Comparison of ENCODE assay signal across 8 mouse cellular contexts in the genomic region with DNA sequence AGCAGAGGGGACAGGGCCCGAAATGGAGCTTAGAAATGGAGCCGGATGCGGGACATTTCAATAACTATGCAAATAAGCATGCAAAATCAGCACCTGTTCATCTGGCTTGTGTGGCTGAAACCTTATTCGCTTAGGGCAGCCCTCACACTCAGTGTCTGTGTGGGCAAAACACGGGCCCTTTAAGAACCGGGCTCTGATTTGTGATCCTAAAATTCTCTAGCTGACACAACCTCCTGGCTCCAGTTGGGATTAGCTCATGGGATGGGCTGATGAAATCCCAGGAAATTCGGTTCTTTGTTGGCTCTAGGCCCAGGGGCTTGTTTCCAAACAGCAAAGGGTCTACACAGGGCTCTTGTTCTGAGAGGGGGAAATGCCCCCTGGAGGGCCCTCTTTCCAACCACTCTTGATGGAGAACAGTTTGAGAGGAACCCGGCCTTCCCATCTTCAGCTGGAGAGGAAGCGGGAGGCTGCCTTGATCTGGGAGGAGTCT. TPM values are rescaled to one million over a fixed set of nuclear protein-coding genes. Genes with fewer than 3 reads are reported as not detected.
A peak's percentile ranks its signal among the peaks of the same experiment; 100 is the strongest.
DNase-seq lines count a peak whose midpoint lies in the region; ATAC-seq and TF ChIP-seq lines count a peak whose summit lies in the region.

No protein-coding gene starts in this region.

- DNase-seq in kidney, adult 2 months: peak; percentile 49
- DNase-seq in kidney, adult 18-20 months: no peak
- peak; percentile 73 for DNase-seq in brain, embryonic 14.5 days (ENCODE audit: low read depth)
- peak; percentile 75 to 77 for DNase-seq in gastrocnemius, adult 8-10 months (ENCODE audit: low spot score in 2 of 2)
- DNase-seq in left cerebral cortex, postnatal 14 days (ENCODE audit: low spot score in 2 of 2): no peak
- no peak for DNase-seq in layer of hippocampus, adult 18-20 months (ENCODE audit: low spot score in 2 of 2)

- no peaks in the 10 kb centered on the region for H3K9me3 ChIP-seq in hindbrain, embryonic 16.5 days (ENCODE audit: control insufficient read depth, low read length)
- H3K9me3 ChIP-seq in neural tube, embryonic 15.5 days (replicated peaks): no peaks in the 10 kb centered on the region

- no peaks in the 10 kb centered on the region for H3K36me3 ChIP-seq in kidney, adult 2 months (ENCODE audit: control insufficient read depth, insufficient read depth, low read length)
- H3K36me3 ChIP-seq in hindbrain, embryonic 16.5 days (ENCODE audit: control insufficient read depth, insufficient read depth, low read length): no peaks in the 10 kb centered on the region
- no peaks in the 10 kb centered on the region for H3K36me3 ChIP-seq in neural tube, embryonic 15.5 days

- H3K4me3 ChIP-seq in kidney, adult 2 months (ENCODE audit: insufficient read depth, low read depth, low read length): peak overlapping the region; percentile 19
- no peak overlapping the region for H3K4me3 ChIP-seq in hindbrain, embryonic 16.5 days (ENCODE audit: low read length)
- H3K4me3 ChIP-seq in neural tube, embryonic 15.5 days (replicated peaks): no peak overlapping the region

- intact Hi-C loops in left cerebral cortex, postnatal 14 days (cut with DNase I): no loop called here

- no peak for ATAC-seq in hindbrain, embryonic 16.5 days
- no peak for ATAC-seq in neural tube, embryonic 15.5 days (ENCODE audit: low FRiP score)

- H3K4me2 ChIP-seq in hindbrain, embryonic 16.5 days (ENCODE audit: low read length): no peak overlapping the region
- peak overlapping the region; percentile 3; the same call in 1 of the 2 replicates for H3K4me2 ChIP-seq in neural tube, embryonic 15.5 days

- H3K27ac ChIP-seq in kidney, adult 2 months (ENCODE audit: insufficient read depth, low read depth, low read length): peak overlapping the region; percentile 92
- no peak overlapping the region for H3K27ac ChIP-seq in hindbrain, embryonic 16.5 days (ENCODE audit: low read depth, low read length)
- no peak overlapping the region for H3K27ac ChIP-seq in neural tube, embryonic 15.5 days (replicated peaks)

- H3K27me3 ChIP-seq in kidney, adult 2 months (replicated peaks; ENCODE audit: control insufficient read depth, insufficient read depth, low read length): no peaks in the 10 kb centered on the region
- no peaks in the 10 kb centered on the region for H3K27me3 ChIP-seq in hindbrain, embryonic 16.5 days (replicated peaks; ENCODE audit: control insufficient read depth, insufficient read depth, low read length)
- H3K27me3 ChIP-seq in neural tube, embryonic 15.5 days (replicated peaks): no peaks in the 10 kb centered on the region

- 53% methylated on average over 9 of the region's 9 CpGs for whole genome bisulfite sequencing in kidney, adult 2 months
- WGBS in hindbrain, embryonic 16.5 days: 40% methylated on average over 9 of the region's 9 CpGs
- WGBS in neural tube, embryonic 15.5 days: 31% methylated on average over 9 of the region's 9 CpGs

- H3K9ac ChIP-seq in hindbrain, embryonic 16.5 days (ENCODE audit: low read depth, low read length): peak overlapping the region; percentile 13; the same call in 1 of the 2 replicates
- H3K9ac ChIP-seq in neural tube, embryonic 15.5 days (replicated peaks): no peak overlapping the region

- H3K4me1 ChIP-seq in kidney, adult 2 months (ENCODE audit: control insufficient read depth, insufficient read depth, low read length): peaks cover 25% of the 10 kb centered on the region
- peaks cover 11% of the 10 kb centered on the region for H3K4me1 ChIP-seq in hindbrain, embryonic 16.5 days (ENCODE audit: control insufficient read depth, insufficient read depth, low read depth, low read length)
- peaks cover 27% of the 10 kb centered on the region for H3K4me1 ChIP-seq in neural tube, embryonic 15.5 days

- no peak for TF ChIP-seq CTCF in kidney, adult 2 months (conservative IDR thresholded peaks at IDR 0.05; ENCODE audit: insufficient read depth, insufficient read length, low read depth, low read length)
- TF ChIP-seq CTCF in brain, embryonic 14.5 days (IDR thresholded peaks at IDR 0.05; ENCODE audit: borderline replicate concordance, extremely low read depth, insufficient read depth, insufficient read length): no peak

- no peak for TF ChIP-seq POLR2A in kidney, adult 2 months (IDR thresholded peaks at IDR 0.05; ENCODE audit: low read depth, low read length)
- no peak for TF ChIP-seq POLR2A in brain, embryonic 14.5 days (IDR thresholded peaks at IDR 0.05; ENCODE audit: borderline replicate concordance, extremely low read depth, insufficient read depth, insufficient read length, poor library complexity, severe bottlenecking)

RNA-seq across cellular contexts. Expression of a gene that starts 10.2 kb away (rescaled TPM):
- polyA plus RNA-seq in kidney, adult 2 months (2012; rRNA removed): 74.5 and 80.7 TPM in 2 replicates
- polyA plus RNA-seq in brain, embryonic 14.5 days (2012; rRNA removed): 106 and 137 TPM in 2 replicates
- total RNA-seq in gastrocnemius, adult 8-10 months (2022): 10 to 100 TPM; 13.5 to 19.0 (median 16.6) TPM
- 79.0 and 104 TPM in 2 replicates for polyA plus RNA-seq in hindbrain, embryonic 16.5 days (2015; fragmentation: Nextera tagmentation; extraction: Ambion mirVana)
- 97.4 and 104 TPM in 2 replicates for polyA plus RNA-seq in neural tube, embryonic 15.5 days (2015; fragmentation: Nextera tagmentation; extraction: Ambion mirVana)
- total RNA-seq in left cerebral cortex, postnatal 14 days (2021): 100 to 1,000 TPM; 310 to 316 TPM
- 100 to 1,000 TPM; 237 to 255 TPM for total RNA-seq in layer of hippocampus, adult 18-20 months (2021)

RNA-seq across cellular contexts. Expression of a gene that starts 37.0 kb away (rescaled TPM):
- polyA plus RNA-seq in kidney, adult 2 months (2012; rRNA removed): 0.06 TPM in 1 of 2 replicates, not detected in the other
- not detected in 2 replicates for polyA plus RNA-seq in brain, embryonic 14.5 days (2012; rRNA removed)
- total RNA-seq in gastrocnemius, adult 8-10 months (2022): not detected
- polyA plus RNA-seq in hindbrain, embryonic 16.5 days (2015; fragmentation: Nextera tagmentation; extraction: Ambion mirVana): not detected in 2 replicates
- not detected in 2 replicates for polyA plus RNA-seq in neural tube, embryonic 15.5 days (2015; fragmentation: Nextera tagmentation; extraction: Ambion mirVana)
- total RNA-seq in left cerebral cortex, postnatal 14 days (2021): not detected
- not detected for total RNA-seq in layer of hippocampus, adult 18-20 months (2021)

RNA-seq across cellular contexts. Expression of a gene that starts 40.3 kb away (rescaled TPM):
- 180 and 193 TPM in 2 replicates for polyA plus RNA-seq in kidney, adult 2 months (2012; rRNA removed)
- polyA plus RNA-seq in brain, embryonic 14.5 days (2012; rRNA removed): 170 and 185 TPM in 2 replicates
- total RNA-seq in gastrocnemius, adult 8-10 months (2022): 10 to 100 TPM; 41.5 to 44.9 (median 43.1) TPM
- 133 and 167 TPM in 2 replicates for polyA plus RNA-seq in hindbrain, embryonic 16.5 days (2015; fragmentation: Nextera tagmentation; extraction: Ambion mirVana)
- polyA plus RNA-seq in neural tube, embryonic 15.5 days (2015; fragmentation: Nextera tagmentation; extraction: Ambion mirVana): 157 and 175 TPM in 2 replicates
- total RNA-seq in left cerebral cortex, postnatal 14 days (2021): 100 to 1,000 TPM; 114 to 123 TPM
- 10 to 100 TPM; 91.5 to 97.2 TPM for total RNA-seq in layer of hippocampus, adult 18-20 months (2021)

Comparison
In these comparisons a context has a peak if more than half of its experiments do, and no peak if none do; other contexts are left out.
1. DNase-seq: peak in kidney, adult 2 months (single experiment), brain, embryonic 14.5 days (single experiment) and gastrocnemius, adult 8-10 months (2 of 2); none in kidney, adult 18-20 months (single experiment), left cerebral cortex, postnatal 14 days (0 of 2) and layer of hippocampus, adult 18-20 months (0 of 2).